Mouse (Mus musculus) liver, adult 2 months (tissue): ENCODE results near the gene Slc39a2. TPM values are rescaled to one million over a fixed set of nuclear protein-coding genes. Genes with fewer than 3 reads are reported as not detected.
"Not testable (repeated sequence)": the region's sequence is repeated elsewhere in the genome, so short reads cannot be mapped to it uniquely, and the experiment has no call there.

Experiments
- DNase-seq: peaks from one replicate; pipeline ENCODE4 v3.0.0-alpha.2; 2011; ENCODE audit warnings: low read depth, low spot score; ENCODE audit errors: extremely low read depth
- H3K27ac ChIP-seq: fragments of 200-500 bp; replicated peaks from 2 replicates; pipeline ENCODE4 v1.5.1; 2012; ENCODE audit warnings: low read depth, mild to moderate bottlenecking, control low read depth, inconsistent platforms, low read length; ENCODE audit not compliant: insufficient read depth
- H3K27me3 ChIP-seq: fragments of 200-500 bp; 2 replicates; pipeline ENCODE4 v1.6.1; 2012; ENCODE audit warnings: mild to moderate bottlenecking, moderate library complexity, low read length, inconsistent platforms; ENCODE audit not compliant: control insufficient read depth, insufficient read depth
- H3K36me3 ChIP-seq: fragments of 200-500 bp; 2 replicates; pipeline ENCODE4 v1.6.1; 2012; ENCODE audit warnings: low read length, inconsistent platforms; ENCODE audit not compliant: control insufficient read depth, insufficient read depth
- H3K4me1 ChIP-seq: fragments of 200-500 bp; 2 replicates; pipeline ENCODE4 v1.6.1; 2011; ENCODE audit warnings: low read length; ENCODE audit not compliant: control insufficient read depth, insufficient read depth
- H3K4me3 ChIP-seq: fragments of 200-500 bp; 2 replicates; pipeline ENCODE4 v1.5.1; 2011; ENCODE audit warnings: low read depth, mild to moderate bottlenecking, control low read depth, low read length, moderate library complexity; ENCODE audit not compliant: insufficient read depth
- H3K79me2 ChIP-seq: fragments of 200-500 bp; 2 replicates; pipeline ENCODE4 v1.6.1; 2012; ENCODE audit warnings: inconsistent platforms, mild to moderate bottlenecking, low read length, moderate library complexity; ENCODE audit not compliant: control insufficient read depth, insufficient read depth
- H3K9ac ChIP-seq: fragments of 200-500 bp; 2 replicates; pipeline ENCODE4 v1.6.1; 2012; ENCODE audit warnings: low read depth, mild to moderate bottlenecking, control low read depth, inconsistent platforms, low read length
- CTCF ChIP-seq: fragments of 200-500 bp; IDR thresholded peaks from 2 replicates; pipeline ENCODE4 v1.5.1; 2011; ENCODE audit warnings: low read depth, low read length, control low read depth
- POLR2A ChIP-seq: fragments of 200-500 bp; IDR thresholded peaks from 2 replicates; pipeline ENCODE4 v1.6.1; 2011; ENCODE audit warnings: low read length, control low read depth; ENCODE audit not compliant: insufficient read depth; ENCODE audit errors: extremely low read depth
- WGBS: fragments of 180-500 bp; shearing (Covaris S2); methylation state at CpG from one replicate; pipeline ENCODE4 v1.1.7; 2018; 5-methylcytosine and 5-hydroxymethylcytosine counted together
- polyA plus RNA-seq: library from polyadenylated mRNA; depleted of rRNA; stranded (reverse); fragments of >200 nt; gene quantifications from 2 replicates; pipeline ENCODE4 v1.2.3, GENCODE M21; 2012
- total RNA-seq: library from RNA; depleted of rRNA; stranded (reverse); fragments of >200 nt; gene quantifications from 2 replicates; pipeline ENCODE4 v1.2.3, GENCODE M21; 2014

Gene Slc39a2
- total and polyA plus RNA-seq, 2 experiments, result 0.65 to 1.8 TPM

- not testable (repeated sequence) for H3K27ac ChIP-seq, DNase-seq, H3K79me2 ChIP-seq, H3K9ac ChIP-seq, H3K4me3 ChIP-seq, H3K27me3 ChIP-seq, H3K36me3 ChIP-seq, H3K4me1 ChIP-seq
- peak; percentile 65 for TF ChIP-seq CTCF
- 5% methylated on average over 1 of the region's 1 CpGs for WGBS
These were observed 29.1 kb upstream of the Slc39a2 start for GRCm38 (mm10) chr14:51863603-51864002.

GRCm38 (mm10) chr14:51870756-51871155 is 21.9 kb upstream of the Slc39a2 start:
- Histone ChIP-seq H3K9ac (no peak overlapping the region), H3K27me3 (no peaks in the 10 kb centered on the region), H3K36me3 (no peaks in the 10 kb centered on the region), H3K4me3 (no peak overlapping the region), H3K27ac (no peak overlapping the region), H3K79me2 (no peaks in the 10 kb centered on the region), H3K4me1 (peaks cover 3% of the 10 kb centered on the region)
- DNase-seq, result peak; percentile 29
- TF ChIP-seq POLR2A (no peak), CTCF (no peak)
- 62% methylated on average over 2 of the region's 2 CpGs for WGBS

- H3K4me3 ChIP-seq, result no peak overlapping the region
- H3K79me2 ChIP-seq, result no peaks in the 10 kb centered on the region
- no peaks in the 10 kb centered on the region for H3K27me3 ChIP-seq
- no peak overlapping the region for H3K9ac ChIP-seq
- TF ChIP-seq CTCF (no peak), POLR2A (no peak)
- 68% methylated on average over 9 of the region's 9 CpGs for WGBS
- H3K4me1 ChIP-seq, result peaks cover 3% of the 10 kb centered on the region
- no peak overlapping the region for H3K27ac ChIP-seq
- DNase-seq, result peak; percentile 70
- H3K36me3 ChIP-seq, result no peaks in the 10 kb centered on the region
These were observed 20.9 kb upstream of the Slc39a2 start for GRCm38 (mm10) chr14:51871741-51872140.

GRCm38 (mm10) chr14:51877517-51877916 is 15.2 kb upstream of the Slc39a2 start:
- no peaks in the 10 kb centered on the region for H3K27me3 ChIP-seq
- WGBS, result 76% methylated on average over 3 of the region's 3 CpGs
- no peak for DNase-seq
- H3K9ac ChIP-seq, result no peak overlapping the region
- TF ChIP-seq POLR2A, result no peak
- TF ChIP-seq CTCF, result no peak
- H3K4me3 ChIP-seq, result no peak overlapping the region
- H3K4me1 ChIP-seq, result no peaks in the 10 kb centered on the region
- H3K27ac ChIP-seq, result no peak overlapping the region
- no peaks in the 10 kb centered on the region for H3K36me3 ChIP-seq
- no peaks in the 10 kb centered on the region for H3K79me2 ChIP-seq

GRCm38 (mm10) chr14:51883527-51884030 is 9.1 kb upstream of the Slc39a2 start:
- Histone ChIP-seq H3K4me3 (peak overlapping the region; percentile 61), H3K9ac (peak overlapping the region; percentile 51), H3K4me1 (peaks cover 4% of the 10 kb centered on the region; the same call in 1 of the 2 replicates), H3K36me3 (peaks cover 12% of the 10 kb centered on the region), H3K79me2 (no peaks in the 10 kb centered on the region), H3K27me3 (no peaks in the 10 kb centered on the region), H3K27ac (0 out of 2 replicates have a peak overlapping the region, but pooled peaks have one; percentile 20)
- TF ChIP-seq CTCF (peak; percentile 38; the same call in 1 of the 2 replicates), POLR2A (no peak)
- 0% methylated on average over 4 of the region's 4 CpGs for WGBS
- peak; percentile 83 for DNase-seq

GRCm38 (mm10) chr14:51884031-51884544 is 8.6 kb upstream of the Slc39a2 start:
- H3K79me2 ChIP-seq, result no peaks in the 10 kb centered on the region
- peaks cover 4% of the 10 kb centered on the region; the same call in 1 of the 2 replicates for H3K4me1 ChIP-seq
- TF ChIP-seq POLR2A, result no peak
- TF ChIP-seq CTCF, result no peak
- no peaks in the 10 kb centered on the region for H3K27me3 ChIP-seq
- DNase-seq, result peak; percentile 48
- H3K9ac ChIP-seq, result peak overlapping the region; percentile 51; the same call in 1 of the 2 replicates
- peak overlapping the region; percentile 61 for H3K4me3 ChIP-seq
- under 1% methylated on average over 14 of the region's 14 CpGs for WGBS
- peaks cover 17% of the 10 kb centered on the region for H3K36me3 ChIP-seq
- H3K27ac ChIP-seq, result 0 out of 2 replicates have a peak overlapping the region, but pooled peaks have one; percentile 20
